Mouse (Mus musculus) layer of hippocampus, postnatal 10 days (tissue): ENCODE data around the gene Rasgef1b. TPM values are rescaled to one million over a fixed set of nuclear protein-coding genes. Genes with fewer than 3 reads are reported as not detected.

ENCODE experiments used
- DNase-seq, 2 experiments: peaks; one replicate each; pipeline ENCODE4 v3.0.0; 2021; ENCODE audit warnings: low spot score in 2 of 2
- total RNA-seq, 2 experiments: library from RNA; stranded (reverse); gene quantifications; 2 replicates each; pipeline ENCODE4 v1.2.3; 2021

Gene Rasgef1b
- total RNA-seq, 2 experiments from 2014 or later, result 26.5 to 32.1 TPM

- DNase-seq, result no peak
These were observed 269.9 kb downstream of the Rasgef1b start for GRCm38 (mm10) chr5:99459007-99459406.

DNA sequence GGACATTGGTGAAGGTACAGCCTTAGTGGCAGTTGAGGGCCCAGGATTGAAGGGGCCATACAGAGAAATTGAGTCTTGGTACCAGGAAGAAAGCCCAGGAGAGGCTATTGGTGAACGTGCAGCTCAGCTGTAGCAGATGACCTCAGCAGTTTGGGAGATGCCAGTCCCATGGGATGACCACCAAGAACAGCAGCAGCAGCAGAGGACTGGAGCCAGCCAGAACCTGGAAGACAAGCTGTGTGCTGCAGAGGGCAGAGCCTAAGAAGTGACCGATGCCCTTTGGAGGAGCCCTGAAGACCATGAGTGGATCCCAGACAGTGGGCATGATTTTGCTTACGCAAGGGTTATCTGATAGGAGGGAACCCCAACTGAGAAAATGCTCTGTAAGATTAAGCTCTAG, 271.6 kb downstream of the Rasgef1b start:
- no peak for DNase-seq

- no peak for DNase-seq
These were observed 276.9 kb downstream of the Rasgef1b start for GRCm38 (mm10) chr5:99451939-99452338.

DNA sequence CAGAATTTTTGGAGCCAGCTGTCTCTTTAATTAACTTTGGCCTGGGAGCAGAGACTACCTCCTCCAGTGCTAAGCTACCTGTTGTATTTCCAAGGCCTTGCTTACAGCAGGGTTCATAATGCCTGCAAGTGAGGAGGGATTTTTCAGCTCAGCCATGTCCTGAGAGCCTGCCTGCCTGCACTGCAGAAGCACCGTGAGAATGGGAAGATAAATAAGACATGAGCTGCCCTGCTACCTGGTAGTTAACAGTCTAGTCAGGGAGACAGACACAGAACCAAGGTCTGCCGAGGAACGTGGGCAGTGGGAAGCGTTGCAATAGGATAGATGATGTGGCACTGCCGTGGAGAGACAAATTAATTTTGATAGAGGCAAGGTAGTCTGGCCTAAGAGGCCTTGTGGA, 277.4 kb downstream of the Rasgef1b start:
- DNase-seq, result no peak

DNA sequence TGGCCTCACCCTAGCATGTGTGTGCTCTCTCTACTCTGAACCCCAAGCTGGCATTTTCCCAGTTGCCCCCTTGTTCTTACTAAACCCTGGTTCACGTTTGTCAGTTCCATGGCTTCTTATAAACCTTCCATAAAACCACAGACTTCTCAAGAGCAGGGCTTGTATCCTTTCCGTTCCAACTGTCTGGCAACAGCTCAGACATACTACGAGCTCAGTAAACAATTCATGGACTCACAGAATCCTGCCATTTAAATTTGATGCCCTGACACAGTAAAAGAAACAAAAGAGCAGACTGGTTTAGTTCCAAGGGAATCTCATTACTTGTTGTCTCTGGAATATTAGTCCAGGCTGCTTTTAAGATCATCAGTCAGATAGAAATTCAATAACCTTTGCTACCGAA, 277.9 kb downstream of the Rasgef1b start:
- no peak for DNase-seq

- no peak for DNase-seq
These were observed 278.4 kb downstream of the Rasgef1b start for GRCm38 (mm10) chr5:99450463-99450862.

- no peak for DNase-seq
These were observed 281.4 kb downstream of the Rasgef1b start for GRCm38 (mm10) chr5:99447481-99447880.

- no peak for DNase-seq
These were observed 283.6 kb downstream of the Rasgef1b start for GRCm38 (mm10) chr5:99445242-99445641.

DNA sequence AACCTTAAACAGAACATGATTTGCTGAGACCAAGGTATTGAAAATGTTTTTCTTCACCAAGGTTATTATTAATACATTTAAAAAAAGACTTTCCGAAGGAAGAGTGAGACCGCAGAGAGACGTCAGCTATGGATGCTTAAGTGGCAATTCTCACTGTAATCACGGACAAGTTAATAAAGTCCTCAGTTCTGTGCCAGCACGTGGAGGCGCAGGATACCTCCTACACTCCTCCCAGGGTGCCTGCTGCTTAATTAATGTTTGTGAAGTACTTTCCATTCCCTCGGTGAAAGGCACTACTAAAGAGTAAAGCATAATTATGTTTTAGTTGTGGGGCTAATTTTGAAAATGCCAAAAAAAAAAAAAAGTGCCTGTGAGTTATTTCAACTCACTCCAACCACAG, 284.1 kb downstream of the Rasgef1b start:
- DNase-seq, result no peak

- DNase-seq, result peak in 1 of 2 experiments; percentile 10
These were observed 288.8 kb downstream of the Rasgef1b start for GRCm38 (mm10) chr5:99440109-99440508.

DNA sequence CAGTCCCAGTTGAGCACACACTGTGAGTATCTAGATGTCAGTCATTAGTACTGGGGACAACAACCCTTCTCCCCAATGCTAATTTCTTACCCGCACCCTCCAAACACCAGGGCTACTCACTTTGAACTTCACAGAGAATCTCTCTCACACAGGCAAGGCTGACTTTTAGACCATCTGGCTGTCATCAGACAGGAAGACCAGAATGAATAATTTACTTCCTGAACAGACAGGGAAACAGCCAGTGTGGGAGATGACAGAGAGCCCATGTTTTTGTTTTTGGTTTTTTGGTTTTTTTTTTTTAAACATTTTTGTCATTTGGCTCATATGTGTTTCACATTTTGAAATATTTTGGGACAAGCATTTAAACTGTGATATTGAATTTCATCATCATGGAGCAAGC, 290.3 kb downstream of the Rasgef1b start:
- DNase-seq, result no peak

GRCm38 (mm10) chr5:99434226-99434625, 294.6 kb downstream of the Rasgef1b start:
- DNase-seq, result no peak

DNA sequence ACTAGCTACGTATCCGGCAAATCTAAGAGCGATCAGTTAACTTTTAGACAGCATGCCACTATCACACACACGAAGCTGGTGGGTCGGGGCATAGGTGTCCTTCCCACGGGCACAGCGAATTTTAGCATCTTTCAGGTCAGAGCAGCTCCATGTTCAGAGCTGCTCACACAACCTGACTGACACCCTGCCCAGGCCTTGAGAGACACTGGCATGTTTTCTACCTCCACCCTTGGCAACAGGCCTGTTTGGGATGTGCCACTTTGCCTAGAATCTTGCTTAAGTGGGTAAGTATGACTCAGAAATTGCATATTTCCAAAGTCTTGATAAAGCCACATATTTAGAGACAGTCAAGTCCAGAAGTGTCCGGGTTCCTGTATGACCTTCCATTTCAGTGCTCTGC, 296.4 kb downstream of the Rasgef1b start:
- no peak for DNase-seq

DNA sequence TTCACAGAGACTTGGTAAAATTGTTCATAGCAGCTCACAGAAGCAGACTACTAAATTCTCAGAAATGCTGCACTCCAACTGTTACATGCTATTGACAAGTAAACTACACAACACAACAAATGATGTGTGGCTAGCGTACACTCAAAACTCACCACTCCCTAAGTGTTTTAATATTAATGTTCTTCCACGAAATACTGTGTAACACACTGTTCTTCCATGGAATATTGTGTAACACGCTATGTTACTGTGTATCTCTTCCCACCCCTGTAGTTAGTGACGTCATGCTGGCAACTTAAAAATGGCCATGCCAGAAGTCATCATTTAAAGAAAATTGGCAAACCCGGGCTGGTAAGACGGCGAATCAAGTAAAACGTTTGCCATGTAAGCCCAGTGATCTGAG, 299.6 kb downstream of the Rasgef1b start:
- DNase-seq, result no peak

GRCm38 (mm10) chr5:99428648-99429047, 300.2 kb downstream of the Rasgef1b start:
- DNase-seq, result no peak

- no peak for DNase-seq
These were observed 305.6 kb downstream of the Rasgef1b start for GRCm38 (mm10) chr5:99423271-99423670.

GRCm38 (mm10) chr5:99422856-99423255, 306.0 kb downstream of the Rasgef1b start:
- DNase-seq, result no peak

- no peak for DNase-seq
These were observed 306.8 kb downstream of the Rasgef1b start for GRCm38 (mm10) chr5:99422092-99422491.

GRCm38 (mm10) chr5:99419872-99420271, 309.0 kb downstream of the Rasgef1b start:
- DNase-seq, result no peak

DNA sequence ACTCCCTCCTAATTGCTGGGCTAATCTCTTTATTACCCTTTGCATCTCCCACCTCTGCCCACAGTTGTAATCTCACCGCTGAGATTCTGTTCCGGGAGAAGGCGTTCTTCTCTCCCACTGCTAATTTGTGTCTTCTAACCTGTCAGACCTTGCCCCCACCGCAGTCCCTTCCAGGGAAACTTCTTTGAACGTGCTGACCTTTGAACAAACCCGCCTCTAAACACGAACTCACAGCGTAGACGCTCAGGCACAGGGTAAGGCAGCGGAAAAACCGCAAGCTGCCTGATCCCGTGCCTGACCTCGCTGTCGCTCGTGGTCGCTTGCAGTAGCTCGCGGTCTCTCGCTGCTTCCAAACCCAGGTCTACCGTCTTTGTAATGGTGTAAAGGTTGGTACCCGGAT, 312.0 kb downstream of the Rasgef1b start:
- no peak for DNase-seq

DNA sequence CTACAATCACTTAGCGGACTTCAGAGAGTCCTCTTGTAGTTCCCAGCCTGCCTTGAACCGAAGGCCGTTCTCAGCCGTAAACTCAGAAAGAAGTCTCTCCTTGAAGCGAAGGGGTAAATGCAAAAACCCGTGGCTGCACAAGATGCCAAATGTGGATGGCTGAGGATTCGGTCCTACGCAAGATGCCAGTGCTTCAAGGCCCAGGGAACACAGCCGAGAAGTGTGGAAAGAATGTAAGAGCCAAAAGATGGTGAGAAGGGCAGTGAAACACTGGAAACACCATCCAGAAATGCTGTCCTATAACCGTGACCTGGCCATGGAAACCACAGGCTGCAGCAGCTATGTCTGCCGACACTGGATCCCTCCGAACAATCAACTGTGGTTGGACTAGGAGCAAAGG, 313.2 kb downstream of the Rasgef1b start:
- no peak for DNase-seq

DNA sequence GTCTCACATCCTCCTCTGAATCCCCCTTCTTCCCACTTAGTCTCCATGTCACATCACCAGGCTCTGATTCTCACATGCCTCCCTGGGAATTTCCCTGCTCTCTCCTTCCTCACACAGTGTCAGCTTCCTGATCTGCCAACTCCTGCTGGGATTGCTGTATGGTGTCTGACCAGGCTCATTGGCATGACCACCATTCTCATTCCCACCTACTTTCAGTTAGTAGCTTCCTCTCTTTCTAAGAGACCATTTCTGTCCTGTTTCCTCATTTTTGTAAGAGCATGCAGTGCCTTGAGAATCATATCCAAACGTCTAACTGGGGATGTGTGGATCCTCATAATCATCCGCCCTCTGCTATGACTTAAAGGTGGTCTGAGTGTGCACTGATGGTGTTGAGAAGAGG, 313.8 kb downstream of the Rasgef1b start:
- no peak for DNase-seq

GRCm38 (mm10) chr5:99414293-99414692, 314.6 kb downstream of the Rasgef1b start:
- no peak for DNase-seq

DNA sequence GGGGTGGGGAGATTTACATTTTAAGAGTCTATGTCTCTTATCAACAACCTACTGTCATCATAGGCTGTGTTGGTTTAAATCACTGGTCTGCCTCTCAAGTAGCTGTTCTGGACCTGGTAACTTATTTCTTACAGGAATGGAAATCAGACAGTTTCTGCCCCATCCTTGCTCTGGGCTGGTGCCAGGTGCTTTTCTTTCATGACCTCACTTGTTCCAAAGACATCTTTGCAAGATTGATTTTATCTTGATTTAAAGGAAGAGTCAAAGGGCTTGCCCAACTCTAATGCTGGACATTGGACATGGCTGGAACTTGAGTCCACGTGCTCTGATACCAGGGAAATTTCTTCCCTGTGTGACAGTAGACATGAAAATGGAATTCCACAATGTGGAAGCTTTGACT, 315.0 kb downstream of the Rasgef1b start:
- DNase-seq, result no peak
